Mouse (Mus musculus): ENCODE measurements at regions not wholly inside any gene's neighbourhood (a gene's known extent, or its start where the extent isn't known, plus 50 kb on each side); places are given as distances from the start of the nearest gene placed in this dataset.
A peak's percentile ranks its signal among the peaks of the same experiment; 100 is the strongest.

DNA sequence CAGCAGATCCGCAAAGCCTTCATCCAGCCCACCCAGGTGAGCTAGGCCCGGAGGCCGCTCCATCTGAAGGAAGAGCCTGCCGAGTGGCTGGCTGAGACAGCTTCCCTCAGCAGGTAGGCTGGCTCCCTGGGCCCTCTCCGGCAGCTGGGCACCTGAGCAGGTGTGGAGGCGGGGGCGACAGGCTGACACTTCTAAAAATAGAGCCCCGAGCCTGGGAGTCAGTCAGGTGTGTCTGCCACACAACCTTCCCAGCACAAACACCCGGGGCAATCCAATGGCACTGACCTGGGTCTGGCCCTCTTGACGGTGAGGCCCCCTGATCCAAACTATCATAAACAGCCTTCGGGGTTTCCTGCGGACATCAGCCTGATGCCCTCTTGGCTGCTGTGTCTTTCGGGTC, 58.5 kb downstream of the Zfp36l2 start:
- no peak for DNase-seq (ENCODE audit: low read depth, low spot score)
- Histone ChIP-seq H3K36me3 (ENCODE audit: control insufficient read depth, insufficient read depth, low read length, poor library complexity, severe bottlenecking) (no peaks in the 10 kb centered on the region), H3K27me3 (ENCODE audit: control insufficient read depth, insufficient read depth, low read length, poor library complexity, severe bottlenecking) (no peaks in the 10 kb centered on the region)

DNA sequence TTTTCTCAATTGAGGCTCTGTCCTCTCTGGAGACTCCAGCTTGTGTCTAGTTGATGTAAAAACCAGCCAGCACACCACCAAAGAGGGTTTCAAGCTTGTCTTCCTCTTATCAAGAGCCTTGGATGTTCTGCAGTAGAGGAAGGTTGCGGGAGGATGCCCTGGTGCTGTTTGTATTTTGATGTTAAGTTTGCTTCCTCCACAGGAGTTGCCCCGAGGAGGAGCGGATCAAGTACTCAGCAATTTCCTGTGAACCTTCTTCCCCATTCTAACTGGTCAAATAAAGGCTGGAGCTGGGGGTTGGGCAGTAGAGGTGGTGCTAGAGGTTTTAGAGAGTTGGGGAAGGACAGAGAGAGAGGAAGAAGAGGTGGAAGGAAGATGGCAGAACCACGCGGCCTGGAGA, 59.5 kb downstream of the Zfp36l2 start:
- peak; percentile 16 for DNase-seq (ENCODE audit: low read depth, low spot score)
- H3K36me3 ChIP-seq (ENCODE audit: control insufficient read depth, insufficient read depth, low read length, poor library complexity, severe bottlenecking), result no peaks in the 10 kb centered on the region
- H3K27me3 ChIP-seq (ENCODE audit: control insufficient read depth, insufficient read depth, low read length, poor library complexity, severe bottlenecking), result no peaks in the 10 kb centered on the region

DNA sequence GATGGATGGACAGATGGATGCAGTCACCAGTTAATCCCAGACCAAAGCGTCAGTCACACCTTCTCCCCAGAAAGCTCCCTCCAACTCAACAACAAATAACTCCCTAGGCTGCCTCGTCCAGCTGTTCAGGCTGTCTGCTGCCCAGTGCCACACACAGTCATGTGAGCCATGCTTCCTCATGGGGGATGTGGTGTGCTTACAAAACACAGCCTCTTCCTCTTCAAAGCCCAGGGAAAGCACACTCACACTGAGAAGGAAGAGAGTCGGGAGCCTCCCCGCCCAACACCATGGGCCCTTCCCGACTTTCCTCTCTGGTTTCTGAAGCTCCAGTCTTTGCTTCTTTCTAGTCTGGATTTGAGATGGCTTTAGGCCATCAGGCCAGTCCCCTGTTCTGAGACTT, 61.6 kb downstream of the Zfp36l2 start:
- no peak for DNase-seq (ENCODE audit: low read depth, low spot score)
- Histone ChIP-seq H3K27me3 (ENCODE audit: control insufficient read depth, insufficient read depth, low read length, poor library complexity, severe bottlenecking) (no peaks in the 10 kb centered on the region), H3K36me3 (ENCODE audit: control insufficient read depth, insufficient read depth, low read length, poor library complexity, severe bottlenecking) (no peaks in the 10 kb centered on the region)

GRCm38 (mm10) chr17:84123161-84123560, 64.6 kb downstream of the Zfp36l2 start:
- DNase-seq (ENCODE audit: low read depth, low spot score), result no peak
- no peaks in the 10 kb centered on the region for H3K36me3 ChIP-seq (ENCODE audit: control insufficient read depth, insufficient read depth, low read length, poor library complexity, severe bottlenecking)
- no peaks in the 10 kb centered on the region for H3K27me3 ChIP-seq (ENCODE audit: control insufficient read depth, insufficient read depth, low read length, poor library complexity, severe bottlenecking)

DNA sequence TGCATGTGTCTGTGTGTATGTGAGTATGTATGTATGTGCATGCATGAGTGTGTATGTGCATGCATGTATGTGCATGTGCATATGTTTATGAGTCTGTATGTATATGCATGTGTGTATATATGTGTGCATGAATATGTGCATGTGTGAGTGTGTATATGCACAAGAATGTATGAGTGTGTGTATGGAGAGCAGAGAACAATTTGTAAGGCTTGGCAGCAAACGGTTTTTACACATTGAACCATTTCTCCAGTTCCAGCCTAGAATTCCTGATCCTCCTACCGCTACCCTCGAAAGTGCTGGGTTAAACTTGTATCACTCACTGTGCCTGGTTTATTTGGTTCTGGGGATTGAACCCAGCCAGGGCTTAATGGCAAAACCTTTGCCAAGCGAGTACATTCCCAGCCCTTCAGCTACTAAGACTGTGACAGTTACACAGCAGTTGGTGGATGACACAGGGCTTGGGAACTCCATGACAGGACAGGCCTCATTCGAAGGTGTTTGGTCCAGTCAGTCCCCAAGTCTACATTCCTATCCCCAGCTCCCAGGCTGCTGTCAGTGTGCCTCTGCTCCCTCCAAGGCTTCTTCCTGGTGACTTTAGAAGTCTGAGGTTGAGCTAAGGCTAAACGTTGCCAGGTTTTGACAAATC, 65.1 kb downstream of the Zfp36l2 start:
- Histone ChIP-seq H3K36me3 (ENCODE audit: control insufficient read depth, insufficient read depth, low read length, poor library complexity, severe bottlenecking) (no peaks in the 10 kb centered on the region), H3K27me3 (ENCODE audit: control insufficient read depth, insufficient read depth, low read length, poor library complexity, severe bottlenecking) (no peaks in the 10 kb centered on the region)
- no peak for DNase-seq (ENCODE audit: low read depth, low spot score)

DNA sequence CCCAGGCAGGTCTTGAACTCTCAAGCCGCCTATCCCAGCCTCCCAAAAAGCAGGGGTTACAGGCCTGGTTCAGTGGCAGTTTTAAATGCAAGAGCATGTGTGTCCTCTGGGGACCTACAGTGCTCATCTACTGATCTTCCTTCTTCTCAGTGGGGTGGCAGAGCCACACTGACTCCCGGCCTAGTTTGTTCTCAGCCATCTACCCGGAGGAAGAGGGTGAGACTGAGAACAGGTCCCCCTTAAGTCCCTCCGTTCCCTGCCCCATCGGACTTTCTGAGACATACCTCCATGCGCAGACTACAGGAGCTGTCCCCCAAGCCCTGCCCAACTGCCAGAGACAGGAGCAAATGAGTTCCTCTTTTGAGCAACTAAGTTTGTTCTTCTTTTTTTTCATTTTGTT, 66.5 kb downstream of the Zfp36l2 start:
- no peaks in the 10 kb centered on the region for H3K27me3 ChIP-seq (ENCODE audit: control insufficient read depth, insufficient read depth, low read length, poor library complexity, severe bottlenecking)
- no peaks in the 10 kb centered on the region for H3K36me3 ChIP-seq (ENCODE audit: control insufficient read depth, insufficient read depth, low read length, poor library complexity, severe bottlenecking)
- peak; percentile 67 for DNase-seq (ENCODE audit: low read depth, low spot score)

GRCm38 (mm10) chr17:84119221-84120017, 68.3 kb downstream of the Zfp36l2 start:
- peak; percentile 96 for DNase-seq (ENCODE audit: low read depth, low spot score)
- H3K27me3 ChIP-seq (ENCODE audit: control insufficient read depth, insufficient read depth, low read length, poor library complexity, severe bottlenecking), result no peaks in the 10 kb centered on the region
- no peaks in the 10 kb centered on the region for H3K36me3 ChIP-seq (ENCODE audit: control insufficient read depth, insufficient read depth, low read length, poor library complexity, severe bottlenecking)

GRCm38 (mm10) chr17:84118781-84119180, 69.0 kb downstream of the Zfp36l2 start:
- DNase-seq (ENCODE audit: low read depth, low spot score), result no peak
- no peaks in the 10 kb centered on the region for H3K27me3 ChIP-seq (ENCODE audit: control insufficient read depth, insufficient read depth, low read length, poor library complexity, severe bottlenecking)
- H3K36me3 ChIP-seq (ENCODE audit: control insufficient read depth, insufficient read depth, low read length, poor library complexity, severe bottlenecking), result no peaks in the 10 kb centered on the region

- Histone ChIP-seq H3K27me3 (ENCODE audit: control insufficient read depth, insufficient read depth, low read length, poor library complexity, severe bottlenecking) (no peaks in the 10 kb centered on the region), H3K36me3 (ENCODE audit: control insufficient read depth, insufficient read depth, low read length, poor library complexity, severe bottlenecking) (no peaks in the 10 kb centered on the region)
- peak; percentile 49 for DNase-seq (ENCODE audit: low read depth, low spot score)
Measured at GRCm38 (mm10) chr17:84118271-84118670, 69.5 kb downstream of the Zfp36l2 start.

GRCm38 (mm10) chr17:84117756-84118155, 70.0 kb downstream of the Zfp36l2 start:
- no peak for DNase-seq (ENCODE audit: low read depth, low spot score)
- Histone ChIP-seq H3K36me3 (ENCODE audit: control insufficient read depth, insufficient read depth, low read length, poor library complexity, severe bottlenecking) (no peaks in the 10 kb centered on the region), H3K27me3 (ENCODE audit: control insufficient read depth, insufficient read depth, low read length, poor library complexity, severe bottlenecking) (no peaks in the 10 kb centered on the region)

- peak; percentile 77 for DNase-seq (ENCODE audit: low read depth, low spot score)
Measured at GRCm38 (mm10) chr17:84116340-84117279, 71.1 kb downstream of the Zfp36l2 start.

GRCm38 (mm10) chr17:84115957-84116339, 71.8 kb downstream of the Zfp36l2 start:
- Histone ChIP-seq H3K27me3 (ENCODE audit: control insufficient read depth, insufficient read depth, low read length, poor library complexity, severe bottlenecking) (no peaks in the 10 kb centered on the region), H3K36me3 (ENCODE audit: control insufficient read depth, insufficient read depth, low read length, poor library complexity, severe bottlenecking) (no peaks in the 10 kb centered on the region)
- DNase-seq (ENCODE audit: low read depth, low spot score), result no peak

More at GRCm38 (mm10) chr17:84116340-84117279, 71.1 kb downstream of the Zfp36l2 start:
- Histone ChIP-seq H3K27me3 (ENCODE audit: control insufficient read depth, insufficient read depth, low read length, poor library complexity, severe bottlenecking) (no peaks in the 10 kb centered on the region), H3K36me3 (ENCODE audit: control insufficient read depth, insufficient read depth, low read length, poor library complexity, severe bottlenecking) (no peaks in the 10 kb centered on the region)

DNA sequence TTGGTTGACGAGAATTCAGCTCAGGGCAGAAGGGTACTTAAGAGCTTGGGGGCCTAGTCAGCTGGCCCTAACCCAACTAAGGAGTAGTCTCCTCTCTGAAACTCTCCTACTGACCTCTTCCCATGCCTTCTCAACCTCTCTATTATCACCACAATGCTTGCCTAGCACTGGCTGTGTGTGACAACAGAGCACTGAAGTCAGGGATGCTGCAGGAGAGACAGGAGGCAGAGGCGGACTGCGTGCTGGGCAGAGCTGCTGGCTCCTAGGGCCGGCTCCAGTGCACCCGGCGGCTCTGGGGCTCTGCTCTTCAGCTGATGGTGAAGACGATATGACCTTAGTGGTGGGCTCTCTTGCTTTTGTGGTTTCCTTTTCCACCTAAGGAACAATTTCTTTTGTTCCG, 72.6 kb downstream of the Zfp36l2 start:
- Histone ChIP-seq H3K27me3 (ENCODE audit: control insufficient read depth, insufficient read depth, low read length, poor library complexity, severe bottlenecking) (no peaks in the 10 kb centered on the region), H3K36me3 (ENCODE audit: control insufficient read depth, insufficient read depth, low read length, poor library complexity, severe bottlenecking) (no peaks in the 10 kb centered on the region)
- no peak for DNase-seq (ENCODE audit: low read depth, low spot score)

DNA sequence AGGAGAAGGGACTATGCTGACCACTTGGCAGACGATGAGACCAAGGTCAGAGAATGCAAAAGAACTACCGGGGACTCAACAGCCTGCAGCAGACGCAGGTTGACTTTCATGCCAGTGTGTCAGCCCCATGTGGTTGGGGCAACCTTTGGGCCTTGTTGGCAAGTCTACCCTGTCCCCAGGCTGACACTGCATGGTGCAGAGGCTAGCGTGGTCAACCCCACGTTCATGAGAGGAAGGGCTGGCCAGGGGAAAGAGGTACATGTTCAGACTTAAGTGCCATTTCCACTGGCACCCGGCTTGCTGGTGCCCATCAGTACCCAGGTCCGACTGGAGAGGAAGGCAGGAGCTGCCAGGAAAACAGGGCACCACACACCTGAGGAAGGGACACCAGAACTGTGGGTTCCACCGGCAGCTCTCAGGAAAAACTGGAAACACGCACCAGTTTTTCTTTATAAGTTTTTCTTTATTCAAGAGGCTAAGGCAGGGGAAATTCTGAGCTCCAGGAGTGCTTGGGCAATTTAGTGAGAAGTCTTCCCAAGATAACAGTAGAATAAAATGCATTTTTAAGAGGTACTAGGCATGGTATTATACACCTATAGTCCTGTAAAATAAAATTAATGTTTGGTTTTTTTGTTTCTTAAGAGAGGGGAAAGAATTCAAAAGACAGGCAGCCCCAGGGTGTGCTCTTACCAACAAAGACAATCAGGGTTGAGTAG, 73.3 kb downstream of the Zfp36l2 start:
- no peak for DNase-seq (ENCODE audit: low read depth, low spot score)
- Histone ChIP-seq H3K36me3 (ENCODE audit: control insufficient read depth, insufficient read depth, low read length, poor library complexity, severe bottlenecking) (no peaks in the 10 kb centered on the region), H3K27me3 (ENCODE audit: control insufficient read depth, insufficient read depth, low read length, poor library complexity, severe bottlenecking) (no peaks in the 10 kb centered on the region)

Measured in splenic B cell, adult 2 months (primary cell).